ENCODE assay signal across 14 mouse cellular contexts in genomic region chr11:75515186-75515585, GRCm38 (mm10). TPM values are rescaled to one million over a fixed set of nuclear protein-coding genes. Genes with fewer than 3 reads are reported as not detected.
"Had no signal": no experiment of that assay in that cellular context is flagged by ENCODE, and none has a peak within 500 bp of the region (broad histone marks: within the 10 kb centered on the region; RNA-seq: fewer than 3 reads in every experiment).

No protein-coding gene starts in this region.

- H3K27me3 ChIP-seq: kidney, embryonic 15.5 days; limb, embryonic 15.5 days; liver, embryonic 13.5 days; midbrain, embryonic 13.5 days; neural tube, embryonic 15.5 days had no signal

- H3K36me3 ChIP-seq: kidney, embryonic 15.5 days; limb, embryonic 15.5 days; liver, embryonic 13.5 days; neural tube, embryonic 15.5 days had no signal

- H3K4me3 ChIP-seq: kidney, embryonic 15.5 days; limb, embryonic 15.5 days; liver, embryonic 13.5 days; midbrain, embryonic 13.5 days; myocyte; neural tube, embryonic 15.5 days had no signal

- ATAC-seq: midbrain, embryonic 13.5 days had no signal

- H3K4me2 ChIP-seq: limb, embryonic 15.5 days; liver, embryonic 13.5 days; midbrain, embryonic 13.5 days; neural tube, embryonic 15.5 days had no signal

- H3K9me3 ChIP-seq: kidney, embryonic 15.5 days; limb, embryonic 15.5 days; liver, embryonic 13.5 days; midbrain, embryonic 13.5 days; neural tube, embryonic 15.5 days had no signal

- H3K9ac ChIP-seq: kidney, embryonic 15.5 days; limb, embryonic 15.5 days; liver, embryonic 13.5 days; midbrain, embryonic 13.5 days; neural tube, embryonic 15.5 days had no signal

- DNase-seq: kidney, adult 18-20 months; kidney, postnatal 14 days; liver, embryonic 13.5 days; lung, adult 18-20 months; lung, postnatal 36 days; thymus, adult 18-20 months; thymus, postnatal 14 days had no signal

- H3K27ac ChIP-seq: kidney, embryonic 15.5 days; limb, embryonic 15.5 days; liver, embryonic 13.5 days; midbrain, embryonic 13.5 days; neural tube, embryonic 15.5 days; stomach, postnatal 0 days had no signal

RNA-seq across cellular contexts. Expression of gene Rilp, which starts 5.3 kb away (rescaled TPM):
- total RNA-seq: megakaryocyte progenitor cell, adult 5-6 weeks had no signal
